Mouse (Mus musculus): ENCODE data around the gene Tmub1.

The Tmub1 gene

DNA sequence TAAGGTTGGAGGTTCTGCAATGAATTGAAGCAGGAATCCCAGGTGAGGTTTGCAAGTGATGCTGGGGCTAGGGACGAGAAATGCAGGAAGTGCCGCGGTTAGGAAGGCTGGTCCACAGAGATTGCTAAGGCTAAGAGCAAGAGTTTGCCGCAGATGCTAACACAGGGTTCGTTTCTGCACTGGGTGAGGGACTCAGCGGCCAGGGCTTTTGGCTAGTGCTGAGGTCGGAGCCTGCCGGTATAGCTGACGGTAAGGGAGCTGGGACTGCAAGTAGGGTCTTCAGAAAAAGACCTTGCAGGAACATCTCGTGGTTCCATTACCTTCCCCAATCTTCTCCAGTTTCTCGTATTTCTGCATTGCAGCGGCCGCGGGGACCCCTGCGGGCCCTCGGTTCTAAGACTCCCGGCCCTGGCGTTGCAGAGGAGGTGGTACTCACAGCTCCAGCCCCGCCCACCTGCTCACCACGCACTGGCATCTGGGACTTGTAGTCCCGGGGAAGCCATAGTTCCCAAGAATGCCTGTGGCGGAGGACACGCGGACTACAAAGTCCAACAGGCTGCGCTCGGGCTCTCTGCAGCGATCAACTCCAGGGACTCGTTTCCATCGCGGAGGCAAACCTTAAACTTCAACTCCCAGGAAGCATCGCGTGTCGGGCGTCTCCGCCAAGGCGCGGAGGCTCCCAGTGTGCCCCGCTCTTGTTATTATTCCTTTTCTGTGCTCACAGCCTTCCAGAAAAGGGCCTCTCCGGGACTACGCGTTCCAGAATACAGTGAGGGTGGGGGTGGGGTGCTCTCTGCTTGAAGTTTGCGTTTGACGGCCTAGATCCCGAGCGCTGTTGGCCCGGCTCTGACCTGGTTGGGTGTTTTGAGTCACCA is 24.3 kb downstream of the Tmub1 start, which contains the start of the genes Cdk5 and Slc4a2:
Gene Cdk5, minus strand, starts transcription at position 402 of the 875 bp plus-strand sequence.
Gene Slc4a2, plus strand, starts transcription at position 709 of the 875 bp plus-strand sequence.
- Histone ChIP-seq H3K36me3 (ENCODE audit: control insufficient read depth, insufficient read depth, low read length, poor library complexity, severe bottlenecking) (no peaks in the 10 kb centered on the region), H3K27me3 (ENCODE audit: control insufficient read depth, insufficient read depth, low read length, poor library complexity, severe bottlenecking) (no peaks in the 10 kb centered on the region)
- peak; percentile 98 for DNase-seq (ENCODE audit: low read depth, low spot score)

GRCm38 (mm10) chr5:24420381-24420780 is 27.3 kb downstream of the Tmub1 start:
- Histone ChIP-seq H3K36me3 (ENCODE audit: control insufficient read depth, insufficient read depth, low read length, poor library complexity, severe bottlenecking) (no peaks in the 10 kb centered on the region), H3K27me3 (ENCODE audit: control insufficient read depth, insufficient read depth, low read length, poor library complexity, severe bottlenecking) (no peaks in the 10 kb centered on the region)
- no peak for DNase-seq (ENCODE audit: low read depth, low spot score)

DNA sequence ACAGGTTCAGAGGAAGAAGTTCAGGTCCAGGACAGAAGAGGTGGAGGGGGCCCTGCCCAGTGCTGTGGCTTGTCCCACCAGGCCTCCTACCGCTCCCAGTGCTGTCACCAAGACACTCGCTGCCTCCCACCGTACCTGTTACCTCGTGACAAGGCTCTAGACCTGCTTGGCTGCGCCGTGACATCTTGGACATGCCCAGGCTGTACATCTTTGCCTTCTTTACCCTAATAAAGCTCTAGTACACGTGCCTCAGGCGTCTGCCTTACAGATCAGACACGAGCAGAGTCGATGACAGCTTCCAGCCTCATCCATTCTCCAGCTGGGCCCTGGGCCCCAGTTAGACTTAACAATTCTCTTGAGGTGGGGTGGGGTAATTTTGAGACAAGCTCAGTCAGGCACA is 30.1 kb downstream of the Tmub1 start:
- DNase-seq (ENCODE audit: low read depth, low spot score): no peak
- peaks cover 2% of the 10 kb centered on the region for H3K27me3 ChIP-seq (ENCODE audit: control insufficient read depth, insufficient read depth, low read length, poor library complexity, severe bottlenecking)
- H3K36me3 ChIP-seq (ENCODE audit: control insufficient read depth, insufficient read depth, low read length, poor library complexity, severe bottlenecking): no peaks in the 10 kb centered on the region

- H3K36me3 ChIP-seq (ENCODE audit: control insufficient read depth, insufficient read depth, low read length, poor library complexity, severe bottlenecking): no peaks in the 10 kb centered on the region
- peak; percentile 85 for DNase-seq (ENCODE audit: low read depth, low spot score)
Observed at GRCm38 (mm10) chr5:24416222-24416736, 31.4 kb downstream of the Tmub1 start.

DNA sequence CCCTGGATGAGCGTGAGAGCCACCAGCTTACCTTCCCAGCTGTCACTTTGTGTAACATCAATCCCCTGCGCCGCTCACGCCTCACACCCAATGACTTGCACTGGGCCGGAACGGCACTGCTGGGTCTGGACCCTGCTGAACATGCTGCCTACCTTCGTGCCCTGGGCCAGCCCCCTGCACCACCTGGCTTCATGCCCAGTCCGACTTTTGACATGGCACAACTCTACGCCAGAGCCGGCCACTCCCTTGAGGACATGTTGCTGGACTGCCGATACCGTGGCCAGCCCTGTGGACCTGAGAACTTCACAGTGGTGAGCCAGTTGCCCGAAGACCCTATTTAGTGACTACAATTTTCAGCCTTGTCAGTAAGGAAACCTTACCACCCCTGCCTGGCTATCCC is 33.7 kb downstream of the Tmub1 start:
- Histone ChIP-seq H3K27me3 (ENCODE audit: control insufficient read depth, insufficient read depth, low read length, poor library complexity, severe bottlenecking) (peaks cover 2% of the 10 kb centered on the region), H3K36me3 (ENCODE audit: control insufficient read depth, insufficient read depth, low read length, poor library complexity, severe bottlenecking) (no peaks in the 10 kb centered on the region)
- DNase-seq (ENCODE audit: low read depth, low spot score): no peak

More at GRCm38 (mm10) chr5:24416222-24416736, 31.4 kb downstream of the Tmub1 start:
- H3K27me3 ChIP-seq (ENCODE audit: control insufficient read depth, insufficient read depth, low read length, poor library complexity, severe bottlenecking): peaks cover 2% of the 10 kb centered on the region

DNA sequence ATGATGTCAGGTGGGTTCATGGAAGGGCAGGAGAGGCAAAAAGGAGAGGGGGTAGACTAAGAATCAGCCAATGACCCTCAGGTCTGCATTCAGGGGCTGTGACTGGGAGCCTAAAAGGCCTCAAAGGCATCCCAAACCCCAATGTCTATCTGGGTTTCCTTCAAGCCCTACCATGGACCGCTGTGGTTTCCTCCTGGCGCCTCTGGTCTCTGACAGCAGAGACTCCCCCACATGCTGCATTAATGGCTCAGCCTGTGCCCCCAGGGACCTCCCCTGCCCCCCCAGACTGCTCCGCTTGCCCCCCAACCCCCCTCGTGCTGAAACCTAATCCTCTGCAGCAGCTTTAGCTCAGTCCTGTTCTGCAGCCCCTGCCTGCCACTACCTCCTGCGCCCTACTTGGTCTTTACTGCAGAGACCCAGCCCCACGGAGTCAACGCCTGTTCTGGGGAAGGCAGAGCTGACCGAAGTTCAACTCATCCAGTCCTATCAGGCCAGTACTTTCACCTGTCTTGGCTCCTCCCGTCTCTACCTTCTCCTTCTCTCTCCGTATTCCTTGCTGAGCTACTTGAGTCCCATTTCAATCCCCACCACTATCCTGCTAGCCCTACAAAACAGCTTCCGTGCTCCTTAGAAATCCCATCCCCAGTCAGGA is 34.5 kb downstream of the Tmub1 start, which contains the start of gene Asic3:
Gene Asic3, plus strand, starts transcription at position 351 of the 652 bp plus-strand sequence.
- no peak for DNase-seq (ENCODE audit: low read depth, low spot score)
- no peaks in the 10 kb centered on the region for H3K36me3 ChIP-seq (ENCODE audit: control insufficient read depth, insufficient read depth, low read length, poor library complexity, severe bottlenecking)
- H3K27me3 ChIP-seq (ENCODE audit: control insufficient read depth, insufficient read depth, low read length, poor library complexity, severe bottlenecking): peaks cover 2% of the 10 kb centered on the region

DNA sequence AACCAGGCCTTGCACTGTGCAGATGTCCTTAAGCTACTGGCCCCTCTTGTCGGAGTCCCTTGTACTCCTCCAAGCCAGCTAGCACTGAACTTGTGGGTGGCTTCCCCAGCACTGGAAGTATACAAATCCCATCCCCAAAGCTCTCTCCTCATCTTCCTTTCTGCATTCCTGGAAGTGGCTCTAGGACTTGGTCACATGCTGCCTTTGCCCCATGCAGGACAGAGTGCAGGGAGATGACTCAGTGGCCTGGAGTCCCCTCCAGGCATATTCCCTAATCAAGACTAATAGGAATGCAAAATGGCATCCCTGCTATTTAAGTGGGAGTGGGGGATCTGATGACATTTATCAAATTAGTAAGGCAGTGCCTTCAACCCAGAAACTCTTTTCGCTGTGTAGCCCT is 35.6 kb downstream of the Tmub1 start:
- no peak for DNase-seq (ENCODE audit: low read depth, low spot score)
- Histone ChIP-seq H3K27me3 (ENCODE audit: control insufficient read depth, insufficient read depth, low read length, poor library complexity, severe bottlenecking) (peaks cover 2% of the 10 kb centered on the region), H3K36me3 (ENCODE audit: control insufficient read depth, insufficient read depth, low read length, poor library complexity, severe bottlenecking) (no peaks in the 10 kb centered on the region)

DNA sequence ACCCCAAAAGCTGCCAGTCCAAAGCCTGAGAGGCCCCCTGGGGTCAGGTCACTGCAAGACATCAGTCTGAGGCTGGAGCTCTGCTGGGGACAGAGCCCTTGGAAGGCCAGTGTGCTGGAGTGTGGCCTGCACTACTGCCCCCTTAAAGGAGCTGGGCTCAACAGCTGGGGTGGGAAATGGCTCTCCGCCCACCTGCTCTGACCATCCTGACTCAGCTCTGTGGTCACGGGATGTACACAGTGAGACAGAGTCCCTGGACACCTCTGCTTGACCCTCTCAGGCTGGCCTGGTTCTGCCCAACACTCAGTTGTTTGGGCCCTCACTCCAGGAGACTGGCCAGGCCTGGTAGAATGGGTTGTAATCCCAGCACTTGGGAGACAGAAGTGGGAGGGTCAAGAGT is 38.2 kb downstream of the Tmub1 start:
- no peaks in the 10 kb centered on the region for H3K27me3 ChIP-seq (ENCODE audit: control insufficient read depth, insufficient read depth, low read length, poor library complexity, severe bottlenecking)
- H3K36me3 ChIP-seq (ENCODE audit: control insufficient read depth, insufficient read depth, low read length, poor library complexity, severe bottlenecking): no peaks in the 10 kb centered on the region
- DNase-seq (ENCODE audit: low read depth, low spot score): no peak

GRCm38 (mm10) chr5:24408651-24409050 is 39.0 kb downstream of the Tmub1 start:
- DNase-seq (ENCODE audit: low read depth, low spot score): no peak
- no peaks in the 10 kb centered on the region for H3K36me3 ChIP-seq (ENCODE audit: control insufficient read depth, insufficient read depth, low read length, poor library complexity, severe bottlenecking)
- no peaks in the 10 kb centered on the region for H3K27me3 ChIP-seq (ENCODE audit: control insufficient read depth, insufficient read depth, low read length, poor library complexity, severe bottlenecking)

GRCm38 (mm10) chr5:24405389-24405876 is 42.2 kb downstream of the Tmub1 start:
- DNase-seq (ENCODE audit: low read depth, low spot score): no peak
- H3K36me3 ChIP-seq (ENCODE audit: control insufficient read depth, insufficient read depth, low read length, poor library complexity, severe bottlenecking): no peaks in the 10 kb centered on the region

GRCm38 (mm10) chr5:24404594-24405360 is 42.9 kb downstream of the Tmub1 start:
- no peaks in the 10 kb centered on the region for H3K27me3 ChIP-seq (ENCODE audit: control insufficient read depth, insufficient read depth, low read length, poor library complexity, severe bottlenecking)
- no peak for DNase-seq (ENCODE audit: low read depth, low spot score)
- no peaks in the 10 kb centered on the region for H3K36me3 ChIP-seq (ENCODE audit: control insufficient read depth, insufficient read depth, low read length, poor library complexity, severe bottlenecking)

More at GRCm38 (mm10) chr5:24405389-24405876, 42.2 kb downstream of the Tmub1 start:
- H3K27me3 ChIP-seq (ENCODE audit: control insufficient read depth, insufficient read depth, low read length, poor library complexity, severe bottlenecking): no peaks in the 10 kb centered on the region

DNA sequence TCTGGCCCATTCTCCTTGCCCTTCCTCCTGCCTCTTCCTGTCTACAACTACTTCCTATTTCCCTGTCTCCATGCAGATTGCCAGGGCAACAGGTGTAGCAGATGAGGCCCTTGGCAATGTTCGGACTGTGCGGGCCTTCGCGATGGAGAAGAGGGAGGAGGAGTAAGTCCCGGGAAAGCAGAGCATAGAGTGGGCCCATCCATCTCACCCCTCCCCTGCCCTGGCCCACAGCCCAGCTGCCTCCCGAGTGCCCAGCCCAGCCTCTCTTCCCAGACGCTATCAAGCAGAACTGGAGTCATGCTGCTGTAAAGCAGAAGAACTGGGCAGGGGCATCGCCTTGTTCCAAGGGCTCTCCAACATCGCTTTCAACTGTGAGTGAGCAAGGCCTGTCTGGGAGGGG is 45.7 kb downstream of the Tmub1 start:
- Histone ChIP-seq H3K27me3 (ENCODE audit: control insufficient read depth, insufficient read depth, low read length, poor library complexity, severe bottlenecking) (no peaks in the 10 kb centered on the region), H3K36me3 (ENCODE audit: control insufficient read depth, insufficient read depth, low read length, poor library complexity, severe bottlenecking) (no peaks in the 10 kb centered on the region)
- DNase-seq (ENCODE audit: low read depth, low spot score): no peak

DNA sequence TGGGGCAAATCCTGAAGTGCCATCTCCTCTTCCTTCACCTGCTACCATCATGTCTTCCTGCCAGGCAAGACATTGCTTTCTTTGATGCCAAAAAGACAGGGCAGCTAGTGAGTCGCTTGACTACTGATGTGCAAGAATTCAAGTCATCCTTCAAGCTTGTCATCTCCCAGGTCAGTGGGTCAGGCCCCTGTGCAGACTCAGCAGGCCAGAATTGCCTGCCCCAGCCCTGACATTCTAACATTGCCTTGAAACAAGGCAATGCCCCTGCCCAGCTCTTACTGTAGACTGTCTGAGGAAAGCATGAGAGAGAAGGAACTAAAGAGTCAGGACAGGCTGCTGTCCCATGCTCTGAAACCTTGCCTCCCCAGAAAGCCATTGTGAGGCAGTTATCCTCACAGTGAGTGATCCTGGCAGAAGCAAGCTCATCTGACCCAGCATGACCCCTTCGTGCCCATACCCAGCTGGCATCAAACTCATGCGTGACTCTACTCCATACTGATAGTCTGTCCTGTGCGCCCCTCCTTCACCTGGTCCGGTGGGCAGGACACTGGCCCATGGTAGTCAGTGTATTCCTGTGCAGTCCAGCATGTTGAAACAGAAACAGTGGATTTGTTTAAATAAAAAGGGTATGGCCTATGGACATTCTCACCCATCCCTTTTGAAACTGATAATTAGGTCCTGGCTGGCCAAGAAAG is 46.6 kb downstream of the Tmub1 start:
- H3K36me3 ChIP-seq (ENCODE audit: control insufficient read depth, insufficient read depth, low read length, poor library complexity, severe bottlenecking): no peaks in the 10 kb centered on the region
- DNase-seq (ENCODE audit: low read depth, low spot score): no peak
- no peaks in the 10 kb centered on the region for H3K27me3 ChIP-seq (ENCODE audit: control insufficient read depth, insufficient read depth, low read length, poor library complexity, severe bottlenecking)

GRCm38 (mm10) chr5:24400362-24400761 is 47.3 kb downstream of the Tmub1 start:
- Histone ChIP-seq H3K27me3 (ENCODE audit: control insufficient read depth, insufficient read depth, low read length, poor library complexity, severe bottlenecking) (no peaks in the 10 kb centered on the region), H3K36me3 (ENCODE audit: control insufficient read depth, insufficient read depth, low read length, poor library complexity, severe bottlenecking) (no peaks in the 10 kb centered on the region)
- DNase-seq (ENCODE audit: low read depth, low spot score): no peak
